Mouse (Mus musculus) lung, embryonic 14.5 days (tissue): ENCODE measurements around the gene Kpna1. TPM values are rescaled to one million over a fixed set of nuclear protein-coding genes. Genes with fewer than 3 reads are reported as not detected.
A peak's percentile ranks its signal among the peaks of the same experiment; 100 is the strongest.

Experiments used
- ATAC-seq: fragments of 200-750 bp; cut with Nextera tagmentation; 2 replicates; pipeline ENCODE4 v1.8.0; 2017; ENCODE audit warnings: mild to moderate bottlenecking, moderate TSS enrichment, moderate library complexity; ENCODE audit not compliant: insufficient read depth
- DNase-seq: peaks from one replicate; pipeline ENCODE4 v3.0.0-alpha.2; 2015
- H3K27ac ChIP-seq: fragments of 300-500 bp; sonication (generic); 2 replicates; pipeline ENCODE4 v1.5.1; 2014; ENCODE audit warnings: low read depth, mild to moderate bottlenecking, moderate library complexity
- H3K27me3 ChIP-seq: fragments of 300-500 bp; sonication (generic); 2 replicates; pipeline ENCODE4 v1.6.1; 2014; ENCODE audit warnings: low read length, control low read depth; ENCODE audit not compliant: insufficient read depth
- H3K36me3 ChIP-seq: fragments of 300-500 bp; sonication (generic); 2 replicates; pipeline ENCODE4 v1.6.1; 2014; ENCODE audit warnings: control low read depth; ENCODE audit not compliant: insufficient read depth
- H3K4me1 ChIP-seq: fragments of 300-500 bp; sonication (generic); 2 replicates; pipeline ENCODE4 v1.6.1; 2014; ENCODE audit warnings: antibody characterized with exemption, control low read depth; ENCODE audit not compliant: insufficient read depth
- H3K4me2 ChIP-seq: fragments of 300-500 bp; sonication (generic); 2 replicates; pipeline ENCODE4 v1.6.1; 2014; ENCODE audit warnings: mild to moderate bottlenecking
- H3K4me3 ChIP-seq: fragments of 300-500 bp; sonication (generic); 2 replicates; pipeline ENCODE4 v1.5.1; 2014; ENCODE audit warnings: low read depth, low read length
- H3K9ac ChIP-seq: fragments of 300-500 bp; sonication (generic); 2 replicates; pipeline ENCODE4 v1.6.1; 2014
- H3K9me3 ChIP-seq: fragments of 300-500 bp; sonication (generic); 2 replicates; pipeline ENCODE4 v1.6.1; 2016; ENCODE audit warnings: low read depth, low read length, control low read depth
- CTCF ChIP-seq: IDR thresholded peaks from 2 replicates; pipeline ENCODE4 v1.5.1; 2016; ENCODE audit warnings: antibody characterized with exemption, low read depth
- WGBS: fragments of 180-500 bp; shearing (Covaris S2); extraction: QIAGEN DNeasy Blood & Tissue Kit; methylation state at CpG from one replicate; pipeline ENCODE4 v1.1.7; 2014; 5-methylcytosine and 5-hydroxymethylcytosine counted together
- polyA plus RNA-seq: library from polyadenylated mRNA; unstranded; fragments of >200 nt; fragmentation: Nextera tagmentation; extraction: Ambion mirVana; gene quantifications from 2 replicates; pipeline ENCODE4 v1.2.1, GENCODE M21; 2014

Kpna1 gene
- polyA plus RNA-seq, 1 experiment from 2014 or later: 39.1 TPM

- Histone ChIP-seq H3K27me3 (no peaks in the 10 kb centered on the region), H3K4me2 (no peak overlapping the region), H3K4me1 (no peaks in the 10 kb centered on the region), H3K9me3 (no peaks in the 10 kb centered on the region), H3K36me3 (no peaks in the 10 kb centered on the region), H3K27ac (no peak overlapping the region), H3K9ac (no peak overlapping the region), H3K4me3 (no peak overlapping the region)
- no peak for TF ChIP-seq CTCF
- no peak for DNase-seq
- no peak for ATAC-seq
- whole genome bisulfite sequencing: 25% methylated on average over 2 of the region's 2 CpGs
Observed at GRCm38 (mm10) chr16:35968149-35968548, 10.4 kb upstream of the Kpna1 start.

GRCm38 (mm10) chr16:35974021-35974420 lies 4.5 kb upstream of the Kpna1 start:
- no peak overlapping the region for H3K27ac ChIP-seq

GRCm38 (mm10) chr16:35981363-35981821 lies 2.8 kb downstream of the Kpna1 start:
- Histone ChIP-seq H3K4me1 (no peaks in the 10 kb centered on the region), H3K4me2 (no peak overlapping the region), H3K27me3 (0 out of 2 replicates have a peak, but pooled peaks cover 5% of the 10 kb centered on the region), H3K9me3 (no peaks in the 10 kb centered on the region), H3K4me3 (no peak overlapping the region), H3K36me3 (no peaks in the 10 kb centered on the region), H3K9ac (no peak overlapping the region), H3K27ac (no peak overlapping the region)
- DNase-seq (peak; percentile 100), ATAC-seq (peak; percentile 88)
- 42% methylated on average over 19 of the region's 19 CpGs for WGBS
- no peak for TF ChIP-seq CTCF

More at GRCm38 (mm10) chr16:35974021-35974420, 4.5 kb upstream of the Kpna1 start:
- Histone ChIP-seq H3K9ac (no peak overlapping the region), H3K9me3 (no peaks in the 10 kb centered on the region), H3K27me3 (no peaks in the 10 kb centered on the region), H3K4me2 (no peak overlapping the region), H3K4me1 (no peaks in the 10 kb centered on the region), H3K36me3 (no peaks in the 10 kb centered on the region), H3K4me3 (no peak overlapping the region)
- 35% methylated on average over 1 of the region's 1 CpGs for WGBS
- TF ChIP-seq CTCF: no peak
- DNase-seq: no peak
- no peak for ATAC-seq

GRCm38 (mm10) chr16:35982506-35982901 lies 4.0 kb downstream of the Kpna1 start:
- Histone ChIP-seq H3K27ac (peak overlapping the region; percentile 99; the same call in 1 of the 2 replicates), H3K36me3 (no peaks in the 10 kb centered on the region), H3K4me3 (peak overlapping the region; percentile 86), H3K9ac (peak overlapping the region; percentile 92), H3K9me3 (no peaks in the 10 kb centered on the region), H3K27me3 (0 out of 2 replicates have a peak, but pooled peaks cover 5% of the 10 kb centered on the region), H3K4me1 (no peaks in the 10 kb centered on the region), H3K4me2 (peak overlapping the region; percentile 77)
- DNase-seq: no peak
- no peak for ATAC-seq
- no peak for TF ChIP-seq CTCF
- WGBS: 4% methylated on average over 15 of the region's 15 CpGs

- under 1% methylated on average over 53 of the region's 54 CpGs for WGBS
- DNase-seq (peak; percentile 97), ATAC-seq (peak; percentile 95)
- H3K4me1 ChIP-seq: no peaks in the 10 kb centered on the region
- peak overlapping the region; percentile 86 for H3K4me3 ChIP-seq
- no peaks in the 10 kb centered on the region for H3K36me3 ChIP-seq
- H3K27ac ChIP-seq: peak overlapping the region; percentile 99
- no peaks in the 10 kb centered on the region for H3K9me3 ChIP-seq
- no peak for TF ChIP-seq CTCF
- 0 out of 2 replicates have a peak, but pooled peaks cover 5% of the 10 kb centered on the region for H3K27me3 ChIP-seq
- H3K9ac ChIP-seq: peak overlapping the region; percentile 92
- peak overlapping the region; percentile 77 for H3K4me2 ChIP-seq
Observed at GRCm38 (mm10) chr16:35982902-35983516, 4.5 kb downstream of the Kpna1 start.

GRCm38 (mm10) chr16:35983517-35984101 lies 5.1 kb downstream of the Kpna1 start:
- Histone ChIP-seq H3K4me2 (peak overlapping the region; percentile 77), H3K36me3 (no peaks in the 10 kb centered on the region), H3K27ac (peak overlapping the region; percentile 99), H3K27me3 (0 out of 2 replicates have a peak, but pooled peaks cover 5% of the 10 kb centered on the region), H3K9ac (peak overlapping the region; percentile 92), H3K4me3 (peak overlapping the region; percentile 86), H3K9me3 (no peaks in the 10 kb centered on the region), H3K4me1 (no peaks in the 10 kb centered on the region)
- no peak for TF ChIP-seq CTCF
- ATAC-seq (peak; percentile 60), DNase-seq (peak; percentile 70)
- under 1% methylated on average over 42 of the region's 86 CpGs for WGBS

GRCm38 (mm10) chr16:35984471-35984870 lies 5.9 kb downstream of the Kpna1 start:
- Histone ChIP-seq H3K36me3 (no peaks in the 10 kb centered on the region), H3K4me1 (no peaks in the 10 kb centered on the region), H3K4me2 (peak overlapping the region; percentile 77), H3K27me3 (0 out of 2 replicates have a peak, but pooled peaks cover 5% of the 10 kb centered on the region), H3K9me3 (no peaks in the 10 kb centered on the region), H3K27ac (no peak overlapping the region), H3K4me3 (peak overlapping the region; percentile 86), H3K9ac (peak overlapping the region; percentile 92; the same call in 1 of the 2 replicates)
- WGBS: 44% methylated on average over 3 of the region's 3 CpGs
- no peak for TF ChIP-seq CTCF
- DNase-seq (no peak), ATAC-seq (no peak)
